Mouse (Mus musculus): Measurements from ENCODE around the gene AW549877. TPM values are rescaled to one million over a fixed set of nuclear protein-coding genes. Genes with fewer than 3 reads are reported as not detected.

AW549877 gene
- total RNA-seq, 1 experiment from 2014 or later, result 15.5 TPM

Other genes with a start within 250 kb of the AW549877 start
- 18.8 and 19.3 TPM in 2 replicates for gene Fbxo4, start 16.2 kb downstream of the AW549877 start, total RNA-seq (2017)
- gene Oxct1, start 30.6 kb upstream of the AW549877 start, total RNA-seq (2017), result 206 and 358 TPM in 2 replicates

Measured in hematopoietic stem cell, adult 5-6 weeks (primary cell).